Mouse (Mus musculus): ENCODE data around the gene Tenm4.

DNA sequence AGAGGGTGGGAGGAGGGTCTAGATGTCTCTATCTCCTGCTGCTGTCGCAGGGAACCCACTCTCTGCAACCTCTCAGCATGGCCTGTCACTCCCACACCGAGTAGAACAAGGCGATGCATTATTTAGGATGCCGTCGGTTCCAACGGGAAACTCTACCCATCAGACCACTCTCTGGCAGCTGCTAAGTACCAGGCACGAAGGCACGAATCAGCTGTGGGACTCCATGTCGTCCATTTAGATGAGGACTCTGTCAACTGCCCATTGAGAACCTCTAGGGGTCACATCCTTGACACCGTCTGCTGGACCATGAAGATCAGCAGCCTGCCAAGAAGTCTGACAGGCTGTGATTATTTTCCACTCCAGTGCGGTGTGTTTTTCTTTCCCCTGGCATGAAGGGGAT, 229.4 kb downstream of the Tenm4 start:
- TF ChIP-seq CTCF (IDR thresholded peaks at IDR 0.05): no peak
- no peak for TF ChIP-seq EP300 (IDR thresholded peaks at IDR 0.05)

Data from lung, postnatal 0 days (tissue).